Mouse (Mus musculus) myocyte (in vitro differentiated cells): Measurements from ENCODE around the gene Dlg2.

Experiments used
- MYOG ChIP-seq, 3 experiments: IDR thresholded peaks; one replicate each; pipeline ENCODE4 v1.6.1; 2011; ENCODE audit warnings: control low read depth in 2 of 3, low read depth in 2 of 3, mild to moderate bottlenecking in 2 of 3; ENCODE audit not compliant: insufficient read length in 2 of 3, control insufficient read depth in 1 of 3, insufficient read depth in 1 of 3
- TCF12 ChIP-seq: IDR thresholded peaks from one replicate; pipeline ENCODE4 v1.6.1; 2011; ENCODE audit warnings: mild to moderate bottlenecking, control low read depth; ENCODE audit not compliant: poor library complexity, insufficient read depth, severe bottlenecking

DNA sequence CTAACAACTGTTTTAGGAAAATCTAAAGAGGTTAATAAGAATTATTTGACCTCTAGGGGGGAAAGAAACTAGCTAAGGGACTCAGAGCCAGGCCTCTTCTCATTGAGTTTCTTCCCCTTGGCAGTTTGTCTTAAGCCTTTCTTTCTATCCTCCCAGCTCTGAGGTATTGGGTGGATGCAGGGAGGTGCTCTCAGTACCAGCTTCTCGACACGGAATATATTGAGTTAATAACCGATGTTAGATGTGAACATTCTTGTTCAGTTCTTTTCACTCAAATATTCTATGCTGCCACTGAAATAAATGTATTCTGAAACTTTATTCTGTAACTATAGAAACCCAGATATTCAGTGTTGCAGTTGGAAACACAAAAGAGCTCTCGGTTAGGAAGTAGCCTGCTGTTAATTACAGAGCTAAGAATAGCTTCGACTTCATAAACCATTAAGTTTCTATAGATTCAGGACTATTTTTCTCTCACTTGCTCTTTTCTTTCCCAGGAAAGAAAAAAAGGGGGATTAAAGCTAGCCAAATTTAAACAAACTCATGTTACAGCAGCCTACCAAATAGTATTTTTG lies 1907.5 kb downstream of the Dlg2 start:
- TF ChIP-seq TCF12 (no peak), MYOG (IDR thresholded peaks at IDR 0.05; ENCODE audit: control insufficient read depth in 1 of 3, insufficient read depth in 1 of 3, insufficient read length in 2 of 3, low read depth in 2 of 3) (no peak)
